Mouse (Mus musculus) E14TG2a.4 (cell line): Measurements from ENCODE around the gene Hcrtr1.

Experiments used
- CTCF ChIP-seq: conservative IDR thresholded peaks from 2 replicates; pipeline ENCODE4 v1.5.1; 2014; ENCODE audit warnings: low read length
- NANOG ChIP-seq: IDR thresholded peaks from 2 replicates; pipeline ENCODE4 v1.6.1; 2014; ENCODE audit warnings: borderline replicate concordance, low read length, mixed read lengths
- POU5F1 ChIP-seq: IDR thresholded peaks from 2 replicates; pipeline ENCODE4 v1.6.1; 2014; ENCODE audit warnings: low read length, borderline replicate concordance

DNA sequence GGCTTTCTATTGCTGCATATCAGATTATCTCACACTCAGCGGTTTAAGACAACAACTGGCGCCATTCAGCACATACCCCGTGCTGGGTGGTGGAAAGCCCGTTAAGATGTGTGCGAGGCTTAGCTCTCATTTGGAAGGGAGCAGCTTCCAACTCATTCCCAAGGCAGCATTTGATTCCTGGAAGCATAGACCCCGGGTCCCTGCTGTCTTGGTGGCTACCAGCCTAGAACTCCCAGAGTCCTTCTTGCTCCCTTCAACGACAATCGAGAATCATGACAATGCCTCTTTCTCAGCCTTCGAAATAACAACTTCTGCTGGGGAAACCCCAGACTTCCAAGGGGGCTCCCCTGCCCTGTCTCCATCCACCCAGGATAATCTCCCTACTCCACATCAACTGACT lies 47.3 kb upstream of the Hcrtr1 start:
- no peak for TF ChIP-seq CTCF
- no peak for TF ChIP-seq NANOG
- TF ChIP-seq POU5F1 = no peak
